Mouse (Mus musculus) layer of hippocampus, adult 18-20 months (tissue): ENCODE measurements around the gene Slc4a1ap. TPM values are rescaled to one million over a fixed set of nuclear protein-coding genes. Genes with fewer than 3 reads are reported as not detected.
"Not testable (repeated sequence)": the region's sequence is repeated elsewhere in the genome, so short reads cannot be mapped to it uniquely, and the experiment has no call there.

Experiments used
- DNase-seq, 2 experiments: peaks; one replicate each; pipeline ENCODE4 v3.0.0; 2022; ENCODE audit warnings: low spot score in 2 of 2
- long read RNA-seq: library from polyadenylated mRNA; stranded (forward); transcript quantifications from one replicate; pipeline ENCODE4 v2.0.0, GENCODE M21; 2021
- total RNA-seq, 2 experiments: library from RNA; stranded (reverse); gene quantifications; 2 replicates each; pipeline ENCODE4 v1.2.3; 2021

Slc4a1ap gene
- total RNA-seq, result 10 to 100 TPM; 51.3 to 54.7 TPM
- long read RNA-seq, partial matches to known transcripts, result 2 of 18 reads
- long read RNA-seq, other reads (novel, unspliced or antisense), result 9 of 18 reads

- peak; percentile 66 to 83 for DNase-seq
Observed at GRCm38 (mm10) chr5:31526354-31527116, at the start of gene Slc4a1ap. Slc4a1ap (plus strand) TSS chr5:31526995.

- peak in 1 of 2 experiments; percentile 60 for DNase-seq
Observed at GRCm38 (mm10) chr5:31480536-31480935, 46.3 kb upstream of the Slc4a1ap start.

GRCm38 (mm10) chr5:31485440-31485839 is 41.4 kb upstream of the Slc4a1ap start, which contains the start of gene 4930548H24Rik:
4930548H24Rik (plus strand) TSS chr5:31485740.
- no peak for DNase-seq

- DNase-seq, result no peak
Observed at GRCm38 (mm10) chr5:31487889-31488288, 38.9 kb upstream of the Slc4a1ap start.

- no peak for DNase-seq
Observed at GRCm38 (mm10) chr5:31489116-31489769, 37.6 kb upstream of the Slc4a1ap start.

GRCm38 (mm10) chr5:31492031-31492430 is 34.8 kb upstream of the Slc4a1ap start:
- DNase-seq, result no peak

GRCm38 (mm10) chr5:31494513-31495297 is 32.1 kb upstream of the Slc4a1ap start, which contains the start of gene Gpn1:
Gpn1 (plus strand) TSS chr5:31494741.
- peak; percentile 84 to 95 for DNase-seq

GRCm38 (mm10) chr5:31504843-31505242 is 22.0 kb upstream of the Slc4a1ap start:
- no peak for DNase-seq

GRCm38 (mm10) chr5:31512481-31512880 is 14.3 kb upstream of the Slc4a1ap start:
- DNase-seq, result no peak

- DNase-seq, result no peak
Observed at GRCm38 (mm10) chr5:31520556-31520955, 6.2 kb upstream of the Slc4a1ap start.

GRCm38 (mm10) chr5:31527117-31527680 is 404 bp downstream of the Slc4a1ap start:
- DNase-seq, result no peak

GRCm38 (mm10) chr5:31527707-31528106 is 912 bp downstream of the Slc4a1ap start, which contains the start of gene Supt7l:
Supt7l (minus strand) TSS chr5:31527807.
- not testable (repeated sequence) for DNase-seq

GRCm38 (mm10) chr5:31528560-31528959 is 1.8 kb downstream of the Slc4a1ap start:
- DNase-seq, result no peak

GRCm38 (mm10) chr5:31535228-31535627 is 8.4 kb downstream of the Slc4a1ap start:
- no peak for DNase-seq

GRCm38 (mm10) chr5:31559401-31559800 is 32.6 kb downstream of the Slc4a1ap start:
- no peak for DNase-seq

GRCm38 (mm10) chr5:31560352-31560751 is 33.6 kb downstream of the Slc4a1ap start:
- no peak for DNase-seq

- peak; percentile 73 to 86 for DNase-seq
Observed at GRCm38 (mm10) chr5:31562036-31562666, 35.4 kb downstream of the Slc4a1ap start.

GRCm38 (mm10) chr5:31563496-31563895 is 36.7 kb downstream of the Slc4a1ap start:
- DNase-seq, result peak; percentile 69 to 80

- no peak for DNase-seq
Observed at GRCm38 (mm10) chr5:31563905-31564304, 37.1 kb downstream of the Slc4a1ap start.

GRCm38 (mm10) chr5:31564976-31565375 is 38.2 kb downstream of the Slc4a1ap start:
- DNase-seq, result no peak
